ENCODE assay signal across 13 mouse cellular contexts in the genomic region with DNA sequence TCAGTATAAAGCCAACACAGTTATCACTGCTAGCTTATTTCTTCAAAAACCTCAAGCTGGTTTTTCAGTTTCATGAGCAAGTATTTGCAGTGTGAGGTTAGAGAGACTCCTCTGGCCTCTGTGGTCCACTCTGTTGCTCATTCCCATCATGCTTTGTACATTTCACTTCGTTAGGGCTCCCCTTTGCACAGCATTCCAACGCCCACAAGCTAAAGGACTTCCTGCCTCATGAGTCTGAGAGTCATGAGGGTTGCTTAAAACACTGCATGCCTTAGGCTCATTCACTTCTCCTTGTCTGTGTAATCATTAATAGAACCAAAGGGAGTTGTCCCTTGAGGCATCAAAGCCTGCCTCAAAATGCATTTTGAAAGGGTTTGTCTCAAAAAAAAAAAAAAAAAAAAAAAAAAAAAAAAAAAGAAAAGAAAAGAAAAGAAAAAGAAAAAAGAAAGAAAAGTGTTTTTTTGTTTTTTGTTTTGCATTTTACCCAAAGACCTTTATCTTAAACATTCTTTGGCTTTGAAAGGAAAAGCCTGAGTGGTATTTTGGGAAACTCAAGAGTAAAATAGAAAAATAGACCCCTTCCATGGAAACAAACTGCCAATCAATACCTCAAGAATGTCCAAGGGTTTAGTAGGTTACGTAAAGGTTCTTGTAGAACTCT. TPM values are rescaled to one million over a fixed set of nuclear protein-coding genes. Genes with fewer than 3 reads are reported as not detected.
DNase-seq lines count a peak whose midpoint lies in the region; ATAC-seq lines count a peak whose summit lies in the region.
"Had no signal": no experiment of that assay in that cellular context is flagged by ENCODE, and none has a peak within 500 bp of the region (broad histone marks: within the 10 kb centered on the region; RNA-seq: fewer than 3 reads in every experiment).

No protein-coding gene starts in this region.

- H3K27ac ChIP-seq in liver, embryonic 16.5 days (ENCODE audit: low read length): no peak overlapping the region
- no peak overlapping the region for H3K27ac ChIP-seq in liver, embryonic 12.5 days
- H3K27ac ChIP-seq in lung, embryonic 15.5 days: peak overlapping the region; percentile 78
- H3K27ac ChIP-seq: embryonic facial prominence, embryonic 15.5 days; limb, embryonic 13.5 days had no signal

- no peaks in the 10 kb centered on the region for H3K36me3 ChIP-seq in liver, embryonic 16.5 days (ENCODE audit: control insufficient read depth, insufficient read depth)
- H3K36me3 ChIP-seq in liver, embryonic 12.5 days: no peaks in the 10 kb centered on the region
- H3K36me3 ChIP-seq in lung, embryonic 15.5 days: no peaks in the 10 kb centered on the region
- H3K36me3 ChIP-seq in splenic B cell, adult 2 months (ENCODE audit: control insufficient read depth, insufficient read depth, low read length, poor library complexity, severe bottlenecking): no peaks in the 10 kb centered on the region
- H3K36me3 ChIP-seq: embryonic facial prominence, embryonic 15.5 days; limb, embryonic 13.5 days had no signal

- no peak overlapping the region for H3K4me2 ChIP-seq in liver, embryonic 16.5 days (ENCODE audit: low read depth, low read length)
- no peak overlapping the region for H3K4me2 ChIP-seq in liver, embryonic 12.5 days
- no peak overlapping the region for H3K4me2 ChIP-seq in lung, embryonic 15.5 days
- H3K4me2 ChIP-seq: embryonic facial prominence, embryonic 15.5 days; limb, embryonic 13.5 days had no signal

- peak; percentile 21 for DNase-seq in splenic B cell, adult 2 months (ENCODE audit: low read depth, low spot score)
- no peak for DNase-seq in retina, embryonic 14.5 days (ENCODE audit: low spot score)
- no peak for DNase-seq in thymus, postnatal 36 days
- DNase-seq in layer of hippocampus, postnatal 10 days (ENCODE audit: low spot score in 2 of 2): no peak
- DNase-seq: cerebellum, adult 11 months; gastrocnemius, postnatal 10 days; heart, postnatal 14 days had no signal

- peak; percentile 47; the same call in 1 of the 2 replicates for ATAC-seq in liver, embryonic 16.5 days (ENCODE audit: low read depth)
- no peak for ATAC-seq in liver, embryonic 12.5 days
- ATAC-seq in granulocyte monocyte progenitor cell, adult 5-6 weeks (replicated peaks; ENCODE audit: poor library complexity, severe bottlenecking): peak; percentile 74
- ATAC-seq in lung, embryonic 15.5 days (ENCODE audit: borderline replicate concordance, extremely low read depth, low FRiP score, low TSS enrichment): 0 out of 2 replicates have a peak, but pooled peaks have one; percentile 52

- peaks cover 5% of the 10 kb centered on the region for H3K4me1 ChIP-seq in liver, embryonic 16.5 days (ENCODE audit: control insufficient read depth, low read depth, low read length)
- peaks cover 6% of the 10 kb centered on the region for H3K4me1 ChIP-seq in liver, embryonic 12.5 days
- H3K4me1 ChIP-seq in lung, embryonic 15.5 days: peaks cover 6% of the 10 kb centered on the region; the same call in 1 of the 2 replicates
- H3K4me1 ChIP-seq: embryonic facial prominence, embryonic 15.5 days; limb, embryonic 13.5 days had no signal

- WGBS in liver, embryonic 16.5 days (ENCODE audit: insufficient replicate concordance): 26% methylated on average over 3 of the region's 3 CpGs
- WGBS in liver, embryonic 12.5 days (ENCODE audit: insufficient replicate concordance): 38% methylated on average over 3 of the region's 3 CpGs
- WGBS in lung, embryonic 15.5 days: 32% methylated on average over 3 of the region's 3 CpGs

- no peak overlapping the region for H3K9ac ChIP-seq in liver, embryonic 16.5 days (ENCODE audit: low read depth, low read length)
- H3K9ac ChIP-seq in liver, embryonic 12.5 days: no peak overlapping the region
- H3K9ac ChIP-seq in lung, embryonic 15.5 days: no peak overlapping the region
- H3K9ac ChIP-seq: embryonic facial prominence, embryonic 15.5 days; limb, embryonic 13.5 days had no signal

- H3K9me3 ChIP-seq in liver, embryonic 16.5 days (replicated peaks; ENCODE audit: control insufficient read depth, low read length): no peaks in the 10 kb centered on the region
- no peaks in the 10 kb centered on the region for H3K9me3 ChIP-seq in liver, embryonic 12.5 days (replicated peaks)
- no peaks in the 10 kb centered on the region for H3K9me3 ChIP-seq in lung, embryonic 15.5 days
- H3K9me3 ChIP-seq: embryonic facial prominence, embryonic 15.5 days; limb, embryonic 13.5 days had no signal

- H3K27me3 ChIP-seq in liver, embryonic 16.5 days (ENCODE audit: control insufficient read depth, insufficient read depth, low read depth, low read length): peaks cover 2% of the 10 kb centered on the region; the same call in 1 of the 2 replicates
- H3K27me3 ChIP-seq in liver, embryonic 12.5 days (replicated peaks): peaks cover 41% of the 10 kb centered on the region
- H3K27me3 ChIP-seq in lung, embryonic 15.5 days: 0 out of 2 replicates have a peak, but pooled peaks cover 3% of the 10 kb centered on the region
- H3K27me3 ChIP-seq in splenic B cell, adult 2 months (ENCODE audit: control insufficient read depth, insufficient read depth, low read length, poor library complexity, severe bottlenecking): no peaks in the 10 kb centered on the region

- no peak overlapping the region for H3K4me3 ChIP-seq in liver, embryonic 16.5 days (ENCODE audit: low read depth, low read length)
- H3K4me3 ChIP-seq in liver, embryonic 12.5 days: no peak overlapping the region
- no peak overlapping the region for H3K4me3 ChIP-seq in lung, embryonic 15.5 days
- H3K4me3 ChIP-seq: embryonic facial prominence, embryonic 15.5 days; limb, embryonic 13.5 days had no signal

RNA-seq across cellular contexts. Expression of a gene that starts 6.1 kb away (rescaled TPM):
- polyA plus RNA-seq in liver, embryonic 16.5 days (2015; fragmentation: Nextera tagmentation; extraction: Ambion mirVana): 47.5 and 49.9 TPM in 2 replicates
- 56.5 and 57.6 TPM in 2 replicates for polyA plus RNA-seq in liver, embryonic 12.5 days (2016; fragmentation: Nextera tagmentation; extraction: Ambion mirVana)
- 42.7 and 66.2 TPM in 2 replicates for total RNA-seq in granulocyte monocyte progenitor cell, adult 5-6 weeks (2014; fragmentation: Nextera tagmentation)
- total RNA-seq in granulocyte monocyte progenitor cell, adult 5-6 weeks (2017): 16.8 and 17.9 TPM in 2 replicates
- 36.7 and 37.8 TPM in 2 replicates for polyA plus RNA-seq in lung, embryonic 15.5 days (2015; fragmentation: Nextera tagmentation; extraction: Ambion mirVana)
- 100 to 1,000 TPM; 424 to 431 TPM for total RNA-seq in layer of hippocampus, postnatal 10 days (2021)

RNA-seq across cellular contexts. Expression of a gene that starts 32.5 kb away (rescaled TPM):
- 26.0 and 29.7 TPM in 2 replicates for polyA plus RNA-seq in liver, embryonic 16.5 days (2015; fragmentation: Nextera tagmentation; extraction: Ambion mirVana)
- 28.9 and 30.0 TPM in 2 replicates for polyA plus RNA-seq in liver, embryonic 12.5 days (2016; fragmentation: Nextera tagmentation; extraction: Ambion mirVana)
- total RNA-seq in granulocyte monocyte progenitor cell, adult 5-6 weeks (2014; fragmentation: Nextera tagmentation): 1.1 and 1.5 TPM in 2 replicates
- 0.93 and 1.6 TPM in 2 replicates for total RNA-seq in granulocyte monocyte progenitor cell, adult 5-6 weeks (2017)
- polyA plus RNA-seq in lung, embryonic 15.5 days (2015; fragmentation: Nextera tagmentation; extraction: Ambion mirVana): 392 and 425 TPM in 2 replicates
- 10 to 100 TPM; 20.5 to 20.6 TPM for total RNA-seq in layer of hippocampus, postnatal 10 days (2021)

Comparison
In these comparisons a context has a peak if more than half of its experiments do, and no peak if none do; other contexts are left out.
1. RNA of a gene that starts 32.5 kb away (polyA plus RNA-seq): 392 to 425 TPM in lung, embryonic 15.5 days; 26.0 to 29.7 TPM in liver, embryonic 16.5 days and 28.9 to 30.0 TPM in liver, embryonic 12.5 days; every median in the first group is over 10 times any median in the second.